Mouse (Mus musculus) embryonic stem cell, embryonic (primary cell): ENCODE data around the gene Itpkb.

Source experiments
- CTCF ChIA-PET, 4 experiments: fragments of 300-600 bp in 2 of 4; fragments of 350-600 bp in 2 of 4; sonication (Branson Sonifier 250); formaldehyde crosslinking; loops; one replicate each; lab custom pipeline; 2022; ENCODE audit warnings: inconsistent platforms in 2 of 4; lab: Charles Lee
- POLR2A ChIA-PET, 4 experiments: fragments of 300-600 bp in 2 of 4; fragments of 350-600 bp in 2 of 4; sonication (Branson Sonifier 250); formaldehyde crosslinking; loops; one replicate each; lab custom pipeline; 2022; ENCODE audit warnings: antibody characterized with exemption in 4 of 4, inconsistent platforms in 1 of 4; lab: Charles Lee

The Itpkb gene

DNA sequence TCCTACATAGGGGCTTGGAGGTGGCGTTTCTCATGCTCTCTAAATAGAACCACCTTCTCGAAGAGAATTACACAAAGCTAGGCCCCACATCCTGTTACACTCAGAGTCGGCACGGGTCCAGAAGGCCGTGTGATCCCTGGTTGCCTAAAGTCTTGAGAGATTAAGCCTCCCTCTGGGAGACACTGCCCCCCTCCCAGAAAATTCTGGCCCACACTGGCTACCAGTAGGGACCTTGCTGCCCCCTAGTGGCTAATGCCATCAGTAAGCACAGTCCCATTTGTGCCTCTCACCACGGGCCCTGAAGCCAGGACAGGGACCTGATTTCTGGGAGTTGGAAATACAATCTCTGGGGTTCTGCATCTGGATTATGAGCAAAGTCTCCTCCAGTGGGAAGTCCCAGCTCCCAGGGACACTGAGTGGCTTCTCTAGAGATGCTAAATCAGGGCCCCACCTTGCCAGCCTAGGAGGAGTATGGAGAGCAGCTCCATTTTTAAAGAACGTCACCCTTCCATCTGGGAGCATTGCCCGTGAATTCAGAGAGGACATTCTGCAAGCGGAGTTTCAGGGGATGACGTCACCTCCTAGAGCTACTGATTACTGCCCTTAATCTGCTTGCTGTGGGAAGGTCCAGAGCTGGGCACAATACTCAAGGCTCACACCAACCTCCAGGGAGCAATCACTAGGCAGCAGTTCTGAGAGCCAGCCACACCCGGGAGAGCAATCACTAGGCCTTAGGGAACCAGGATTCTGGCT, 92.0 kb downstream of the Itpkb start:
- CTCF ChIA-PET = interaction anchor here (0.6 to 5.1 kb wide), 35 partner anchors 8 to 1973 kb away, joined by 3 to 41 read pairs (median 4); partner anchors contain the start of genes Psen2 (in 2 of the 4) and Stum (in 1 of the 4)
- POLR2A ChIA-PET = interaction anchor here (0.6 to 2.8 kb wide), 35 partner anchors 9 to 371 kb away, joined by 3 to 15 read pairs (median 4); partner anchors contain the start of gene Parp1 (in 1 of the 4)

DNA sequence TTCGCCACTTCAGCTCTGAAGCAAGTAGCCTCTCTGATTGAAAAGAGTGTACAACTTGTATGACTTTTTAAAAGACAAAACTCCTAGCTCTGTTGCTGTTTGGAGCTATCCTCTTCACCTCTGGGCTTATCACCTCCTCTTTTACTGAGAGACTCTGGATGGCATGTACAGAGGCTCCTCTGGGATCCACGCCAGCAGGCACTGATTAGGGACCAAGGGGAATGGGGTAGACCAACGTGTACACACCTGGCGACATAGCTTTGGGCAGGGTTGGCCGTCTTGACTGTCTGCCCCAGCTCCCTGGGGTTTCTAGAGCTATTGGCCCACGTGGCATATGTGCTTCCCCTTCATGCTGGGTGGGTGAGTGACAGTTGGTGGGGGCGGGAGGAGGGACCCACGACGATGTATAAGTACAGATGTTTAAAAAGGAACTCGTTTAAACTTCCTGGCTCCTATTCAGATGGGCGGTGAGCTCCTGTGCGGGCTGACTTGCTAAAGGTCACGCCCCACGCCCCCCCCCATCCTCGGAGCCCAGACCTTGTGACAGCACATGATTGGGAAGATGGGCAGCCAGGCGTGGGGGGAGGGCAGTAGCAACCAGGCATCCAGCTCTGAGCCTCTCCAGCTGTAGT, 92.8 kb downstream of the Itpkb start:
- ChIA-PET CTCF (interaction anchor here (0.5 to 5.1 kb wide), 36 partner anchors 9 to 1974 kb away, joined by 3 to 41 read pairs (median 4); partner anchors contain the start of genes Psen2 (in 2 of the 4) and Stum (in 1 of the 4)), POLR2A (interaction anchor here in 3 of 4 experiments (0.6 to 2.8 kb wide), 36 partner anchors 11 to 370 kb away, joined by 3 to 15 read pairs (median 4); partner anchors contain the start of genes Lin9 (in 1 of the 3) and Parp1 (in 1 of the 3))

DNA sequence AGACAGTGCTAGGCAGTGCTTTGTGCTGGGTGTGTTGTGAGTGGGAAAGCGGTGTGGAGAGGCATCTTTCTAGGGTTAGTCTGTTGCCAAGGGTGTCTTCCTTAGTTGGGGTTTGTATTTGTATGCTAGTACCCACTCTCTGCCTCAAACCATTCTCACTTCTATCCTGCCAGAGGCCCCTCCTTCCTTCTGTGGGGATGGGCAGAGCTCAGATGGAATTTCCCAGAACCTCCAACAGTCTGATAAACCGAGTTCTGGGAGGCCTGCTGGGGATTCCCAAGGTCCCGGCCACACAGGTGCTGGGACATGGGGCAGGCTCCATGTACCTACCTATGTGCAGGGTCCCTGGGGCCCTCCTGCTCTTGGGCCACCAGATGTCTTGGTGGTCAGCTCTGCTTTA, 93.6 kb downstream of the Itpkb start:
- ChIA-PET POLR2A (interaction anchor here in 3 of 4 experiments (0.6 to 2.8 kb wide), 17 partner anchors 10 to 354 kb away, joined by 3 to 15 read pairs (median 5); partner anchors contain the start of genes Lin9 (in 1 of the 3) and Parp1 (in 1 of the 3)), CTCF (interaction anchor here in 3 of 4 experiments (0.5 to 5.1 kb wide), 9 partner anchors 10 to 156 kb away, joined by 3 to 41 read pairs (median 19); no protein-coding TSS in a partner anchor)

DNA sequence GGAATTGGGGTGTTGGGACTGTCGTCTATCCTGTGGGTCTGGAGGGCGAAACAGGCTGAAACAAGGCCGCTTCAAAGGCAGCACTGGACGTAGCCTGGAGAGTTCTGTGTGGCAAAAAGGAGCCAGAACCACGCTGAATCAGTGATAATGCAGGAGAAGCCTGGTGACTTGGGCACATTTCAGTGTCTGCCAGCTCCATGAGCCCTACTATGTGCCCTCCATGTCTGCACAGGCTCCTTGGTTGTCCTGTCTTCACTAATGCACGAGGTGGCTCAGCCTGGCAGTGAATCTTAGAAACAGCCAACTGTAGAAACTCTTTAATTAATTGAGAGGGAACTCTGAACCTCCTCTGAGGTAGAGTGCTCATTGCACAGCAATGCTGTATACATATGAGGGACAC, 96.1 kb downstream of the Itpkb start:
- POLR2A ChIA-PET = no interaction called here
- CTCF ChIA-PET = interaction anchor here in 3 of 4 experiments (0.5 to 4.1 kb wide), 3 partner anchors 158 to 293 kb away, joined by 3 to 33 read pairs (median 3); no protein-coding TSS in a partner anchor

DNA sequence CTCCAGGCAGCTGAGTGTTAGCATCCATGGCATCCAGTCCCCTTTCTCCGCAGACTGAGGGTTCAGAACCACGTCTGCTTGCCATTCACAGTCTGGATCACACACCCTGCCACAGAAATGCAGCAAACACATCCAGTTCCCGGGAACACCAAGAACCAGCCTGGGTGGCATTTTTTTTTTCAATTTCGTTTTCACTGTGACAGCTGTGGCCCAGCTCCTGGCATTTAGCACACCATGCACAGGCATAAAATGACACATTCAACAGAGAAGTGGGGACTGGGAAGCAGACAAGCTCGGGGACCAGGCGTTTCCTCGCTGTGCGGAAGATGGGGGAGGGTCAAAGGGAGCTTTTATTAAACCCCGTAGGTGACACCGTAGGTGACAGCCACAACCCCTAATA, 97.4 kb downstream of the Itpkb start:
- ChIA-PET CTCF (interaction anchor here (0.6 to 4.1 kb wide), 7 partner anchors 106 to 550 kb away, joined by 3 to 33 read pairs (median 4); no protein-coding TSS in a partner anchor), POLR2A (interaction anchor here in 1 of 4 experiments (1.4 to 2.2 kb wide), 2 partner anchors 9 to 159 kb away, joined by 5 to 6 read pairs; no protein-coding TSS in a partner anchor)

DNA sequence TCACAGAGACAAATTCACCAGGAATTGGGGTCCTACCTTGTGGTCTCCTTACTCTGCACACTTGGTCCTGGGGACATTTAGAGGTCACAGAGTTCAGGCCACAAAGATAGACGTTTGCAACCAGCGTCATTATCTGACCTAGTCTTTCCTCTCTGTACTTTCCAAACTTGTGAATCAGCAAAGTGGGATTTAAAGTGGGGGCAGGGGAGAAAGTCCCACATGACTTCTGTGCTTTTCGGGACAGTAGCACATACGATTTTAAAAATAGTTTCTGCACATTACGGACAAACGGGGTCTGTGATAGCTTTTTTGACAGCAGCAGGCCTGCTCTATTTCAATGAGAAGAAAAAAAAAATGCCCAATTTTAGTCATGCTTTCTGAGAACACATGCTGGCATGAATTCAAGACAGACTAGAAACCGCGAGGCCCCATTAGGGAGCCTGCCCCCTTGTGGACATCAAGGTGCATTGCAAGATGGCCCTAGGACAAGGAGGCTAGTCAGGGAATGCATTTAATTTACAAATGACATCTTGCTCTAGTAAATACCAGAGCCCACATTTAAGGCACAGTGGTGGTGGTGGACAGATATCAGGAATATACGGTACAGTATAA, 97.9 kb downstream of the Itpkb start:
- ChIA-PET POLR2A (interaction anchor here in 1 of 4 experiments (0.9 to 2.2 kb wide), 4 partner anchors 9 to 173 kb away, joined by 3 to 6 read pairs (median 4); no protein-coding TSS in a partner anchor), CTCF (interaction anchor here (0.6 to 4.1 kb wide), 7 partner anchors 106 to 549 kb away, joined by 3 to 33 read pairs (median 4); no protein-coding TSS in a partner anchor)

DNA sequence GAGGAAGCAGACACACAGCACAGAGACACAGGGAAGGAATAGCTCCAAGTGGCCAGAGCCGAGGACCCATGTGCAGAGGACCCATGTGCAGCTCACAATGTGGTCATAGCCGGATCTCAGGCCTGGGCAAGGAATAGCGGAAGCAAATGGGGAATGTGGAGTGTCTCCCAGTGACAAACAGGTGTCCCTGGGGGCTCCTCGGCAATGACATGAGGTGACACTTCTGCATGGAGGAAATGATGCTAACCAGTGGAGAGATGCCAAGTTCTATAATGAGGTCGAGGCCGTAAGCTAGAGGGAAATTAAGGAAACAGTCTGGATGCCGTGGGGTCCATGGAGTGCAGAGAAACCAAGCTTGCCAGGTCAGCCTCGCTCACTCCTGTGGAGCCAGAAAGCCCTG, 98.6 kb downstream of the Itpkb start:
- ChIA-PET CTCF (interaction anchor here (1.0 to 4.1 kb wide), 8 partner anchors 29 to 335 kb away, joined by 3 to 33 read pairs (median 3); no protein-coding TSS in a partner anchor), POLR2A (interaction anchor here in 1 of 4 experiments (0.9 to 2.2 kb wide), 8 partner anchors 10 to 337 kb away, joined by 3 to 6 read pairs (median 4); no protein-coding TSS in a partner anchor)

DNA sequence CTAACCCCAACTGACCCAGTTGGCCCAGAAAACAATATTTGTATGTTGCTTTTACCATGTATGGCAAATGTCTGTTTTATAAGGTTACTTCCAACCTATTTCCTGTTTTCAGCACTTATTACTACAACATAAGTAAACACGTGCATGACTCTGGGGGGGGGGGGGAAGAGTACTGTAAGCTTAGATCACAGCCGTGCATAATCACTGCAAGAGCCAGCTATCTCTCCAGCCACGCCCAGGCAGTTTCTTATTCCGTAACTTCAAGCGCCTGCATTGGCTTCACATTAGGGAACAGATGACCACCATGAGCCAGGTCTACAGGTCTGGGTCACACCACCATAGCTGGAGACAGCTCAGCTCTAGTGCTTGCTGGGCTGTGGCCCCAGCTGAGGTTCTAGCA, 99.5 kb downstream of the Itpkb start:
- CTCF ChIA-PET = interaction anchor here in 3 of 4 experiments (0.5 to 4.1 kb wide), 9 partner anchors 9 to 589 kb away, joined by 3 to 33 read pairs (median 3); partner anchors contain the start of gene Psen2 (in 1 of the 3)
- POLR2A ChIA-PET = interaction anchor here in 2 of 4 experiments (0.5 to 1.7 kb wide), 7 partner anchors 11 to 845 kb away, joined by 3 to 7 read pairs (median 4); no protein-coding TSS in a partner anchor

DNA sequence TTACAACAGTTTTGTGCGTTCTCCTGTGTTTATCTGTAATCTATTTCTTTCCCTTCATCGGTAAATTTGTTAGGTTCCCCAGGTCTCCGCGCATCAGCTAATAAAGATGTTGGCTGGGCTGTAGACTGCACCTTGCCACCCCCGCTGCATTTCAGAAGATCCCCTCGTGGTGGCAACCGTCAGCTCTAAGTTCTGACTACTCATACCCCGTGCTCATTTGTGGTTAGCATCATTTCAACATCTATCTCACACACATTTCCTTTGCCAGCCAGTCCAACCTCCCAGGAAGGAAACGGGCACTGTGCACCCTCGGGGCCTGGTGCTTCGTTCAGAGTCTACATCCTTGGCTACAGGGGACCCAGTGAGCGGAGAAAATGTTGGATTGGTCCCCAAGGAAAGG, 101.5 kb downstream of the Itpkb start:
- POLR2A ChIA-PET = interaction anchor here in 2 of 4 experiments (0.7 to 1.1 kb wide), 3 partner anchors 50 to 1173 kb away, joined by 3 read pairs; no protein-coding TSS in a partner anchor
- CTCF ChIA-PET = interaction anchor here in 2 of 4 experiments (0.9 to 3.4 kb wide), 7 partner anchors 25 to 336 kb away, joined by 3 to 9 read pairs (median 4); partner anchors contain the start of gene Psen2 (in 1 of the 2)

DNA sequence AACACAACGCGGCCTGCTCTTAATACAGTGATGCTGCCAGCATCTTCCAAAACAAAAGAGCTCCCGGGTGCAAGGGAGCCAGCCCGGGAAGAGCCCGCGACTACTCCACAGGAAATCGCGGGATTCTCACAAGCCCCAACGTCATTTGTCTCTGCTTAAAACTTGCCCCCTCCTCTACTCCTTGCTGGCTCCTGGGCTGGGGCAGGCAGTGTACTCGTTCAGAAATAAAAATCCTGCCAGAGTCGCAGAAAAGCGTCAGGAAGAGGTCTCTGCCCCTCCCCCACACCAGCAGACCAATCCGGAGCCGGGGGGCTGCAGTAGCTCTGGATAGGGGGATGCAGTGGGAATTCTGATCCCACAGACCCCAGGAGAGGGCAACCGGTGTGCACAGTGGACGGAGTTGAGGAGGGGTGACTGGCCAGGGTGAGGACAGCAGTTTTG, 102.8 kb downstream of the Itpkb start:
- POLR2A ChIA-PET = interaction anchor here in 3 of 4 experiments (0.6 to 2.2 kb wide), 4 partner anchors 10 to 330 kb away, joined by 3 to 7 read pairs (median 5); partner anchors contain the start of gene Lin9 (in 1 of the 3)
- CTCF ChIA-PET = interaction anchor here in 3 of 4 experiments (0.5 to 3.6 kb wide), 10 partner anchors 10 to 330 kb away, joined by 3 to 29 read pairs (median 6); partner anchors contain the start of gene Psen2 (in 1 of the 3)

DNA sequence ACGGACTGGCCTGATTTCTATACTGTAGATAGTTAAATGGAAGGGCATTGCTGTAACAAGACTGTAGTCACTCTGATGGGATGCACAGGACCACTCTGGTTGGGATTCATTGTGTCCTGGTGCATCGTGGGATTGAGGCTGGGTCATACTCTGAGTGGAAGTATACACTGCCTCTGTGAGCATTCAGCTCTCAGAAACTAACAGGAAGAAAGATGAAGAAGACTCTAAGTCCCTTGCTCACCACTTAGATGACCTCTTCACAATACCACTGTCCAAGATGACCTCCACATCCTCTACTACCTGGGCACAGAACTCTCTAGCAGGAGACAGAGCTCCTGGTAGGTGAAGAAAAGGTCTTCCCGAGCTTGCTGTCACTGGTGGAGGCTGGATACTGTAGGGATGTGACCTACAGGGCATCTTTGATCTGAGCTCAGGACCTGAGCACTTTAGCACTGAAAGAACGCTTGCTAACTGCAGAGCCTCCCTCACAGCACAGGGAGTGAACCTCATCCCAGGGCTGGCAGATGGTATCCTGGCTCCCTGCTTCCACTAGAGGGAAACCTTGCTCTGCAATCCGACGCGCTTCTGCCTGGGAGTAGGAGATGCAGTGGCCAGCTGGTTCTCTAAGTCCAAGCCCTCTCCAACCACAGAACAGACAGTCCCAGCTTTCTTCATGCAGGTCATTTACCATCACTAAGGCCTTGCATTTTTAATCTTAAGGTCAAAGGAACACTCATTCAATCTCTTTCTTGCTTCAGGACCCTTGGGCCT, 103.7 kb downstream of the Itpkb start:
- CTCF ChIA-PET = interaction anchor here (0.6 to 3.6 kb wide), 39 partner anchors 10 to 343 kb away, joined by 3 to 29 read pairs (median 4); partner anchors contain the start of genes Stum (in 4 of the 4), Mixl1 (in 1 of the 4) and Parp1 (in 1 of the 4)
- POLR2A ChIA-PET = interaction anchor here (0.6 to 2.2 kb wide), 21 partner anchors 11 to 417 kb away, joined by 3 to 7 read pairs (median 3); partner anchors contain the start of genes Lin9 (in 2 of the 4), Mixl1 (in 1 of the 4) and Sde2 (in 1 of the 4)

DNA sequence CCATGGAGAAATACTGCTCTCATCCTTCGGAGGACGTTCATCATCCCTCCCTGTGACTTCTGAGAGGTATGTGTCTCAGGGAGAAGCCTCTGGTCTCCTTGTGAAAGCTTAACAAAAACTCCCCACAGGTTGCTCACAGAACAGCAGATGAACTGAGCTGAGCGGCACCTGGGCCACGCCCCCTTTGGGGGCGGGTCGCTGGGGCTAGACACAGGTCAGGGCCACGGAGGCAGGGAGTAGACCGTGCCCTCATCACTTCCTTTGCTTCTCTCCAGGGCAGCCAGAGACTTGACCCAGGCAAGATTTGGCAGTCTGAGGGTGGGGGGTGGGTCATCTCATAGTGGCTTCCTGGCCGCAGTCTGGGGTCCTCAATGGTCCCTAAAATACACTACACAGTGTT, 104.6 kb downstream of the Itpkb start:
- POLR2A ChIA-PET = interaction anchor here (0.5 to 2.2 kb wide), 13 partner anchors 12 to 416 kb away, joined by 3 to 9 read pairs (median 4); partner anchors contain the start of genes Lin9 (in 1 of the 4) and Sde2 (in 1 of the 4)

DNA sequence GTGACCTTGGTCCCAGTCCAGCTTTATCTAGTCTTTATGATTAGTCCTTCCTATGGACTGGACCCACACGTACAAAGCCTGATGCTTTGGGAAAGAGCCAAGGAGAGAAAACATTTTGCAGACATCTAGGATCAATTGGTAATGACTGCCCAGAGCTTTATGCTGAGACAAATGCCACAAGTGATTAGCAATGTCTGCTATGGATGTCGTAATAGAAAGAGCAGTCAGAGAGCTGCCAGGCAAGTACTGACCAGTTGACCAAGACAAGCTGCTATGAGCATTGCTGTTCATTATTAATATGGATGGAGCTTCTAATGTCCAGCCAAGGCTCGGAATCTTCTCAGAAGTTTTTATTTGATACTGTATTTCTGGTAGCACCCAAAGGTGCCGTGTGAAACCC, 109.2 kb downstream of the Itpkb start:
- ChIA-PET CTCF (no interaction called here), POLR2A (interaction anchor here in 1 of 4 experiments (0.6 kb wide), 1 partner anchor 339 kb away, joined by 4 read pairs; no protein-coding TSS in a partner anchor)

More for the DNA sequence above, 104.6 kb downstream of the Itpkb start:
- CTCF ChIA-PET = interaction anchor here (0.6 to 3.6 kb wide), 25 partner anchors 10 to 1031 kb away, joined by 3 to 29 read pairs (median 5); partner anchors contain the start of gene Stum (in 3 of the 4)

DNA sequence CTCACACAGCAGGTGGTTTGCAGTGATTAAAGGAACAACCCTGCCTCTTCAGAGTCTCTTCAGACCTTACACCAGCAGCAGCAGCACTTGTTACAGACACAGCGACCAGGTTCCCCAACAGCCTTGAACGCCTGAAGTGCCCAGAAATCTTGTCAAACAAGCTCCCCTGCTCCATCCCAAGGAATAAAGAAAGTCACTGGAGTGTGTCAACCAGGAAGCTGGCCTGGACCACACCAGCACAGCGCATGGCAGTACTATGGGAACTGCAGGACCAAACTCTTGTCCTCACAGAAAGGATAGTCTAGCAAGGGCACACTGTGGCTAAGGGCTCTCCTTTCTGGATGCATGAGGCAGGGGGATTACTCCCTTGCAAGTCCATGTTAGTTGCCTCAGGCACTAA, 114.1 kb downstream of the Itpkb start:
- POLR2A ChIA-PET = interaction anchor here in 1 of 4 experiments (0.7 kb wide), 1 partner anchor 10 kb away, joined by 3 read pairs; no protein-coding TSS in a partner anchor

DNA sequence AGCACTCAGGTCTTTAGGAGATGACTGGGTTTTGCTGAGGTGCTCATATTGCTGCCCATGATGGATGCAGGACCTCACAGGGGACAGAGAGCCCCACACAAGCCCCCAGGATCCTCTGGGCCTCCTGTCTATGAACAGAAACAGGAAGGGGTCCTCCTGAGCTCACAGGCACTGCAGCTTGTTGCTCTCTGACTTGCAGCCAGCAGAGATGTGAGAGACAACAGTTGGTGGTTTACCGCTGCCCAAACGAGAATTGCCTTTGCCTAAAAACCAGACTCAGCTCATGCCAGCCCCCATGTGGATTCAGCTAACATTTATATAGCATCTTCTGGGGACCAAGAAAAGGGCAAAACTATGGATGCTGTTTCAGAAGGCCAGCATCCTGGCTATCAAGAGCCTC, 119.4 kb downstream of the Itpkb start:
- CTCF ChIA-PET = no interaction called here
- POLR2A ChIA-PET = interaction anchor here in 1 of 4 experiments (0.7 kb wide), 2 partner anchors 38 to 51 kb away, joined by 4 read pairs; no protein-coding TSS in a partner anchor

More for the DNA sequence above, 114.1 kb downstream of the Itpkb start:
- CTCF ChIA-PET = interaction anchor here in 2 of 4 experiments (1.0 to 1.4 kb wide), 2 partner anchors 10 kb away, joined by 4 to 5 read pairs; no protein-coding TSS in a partner anchor

DNA sequence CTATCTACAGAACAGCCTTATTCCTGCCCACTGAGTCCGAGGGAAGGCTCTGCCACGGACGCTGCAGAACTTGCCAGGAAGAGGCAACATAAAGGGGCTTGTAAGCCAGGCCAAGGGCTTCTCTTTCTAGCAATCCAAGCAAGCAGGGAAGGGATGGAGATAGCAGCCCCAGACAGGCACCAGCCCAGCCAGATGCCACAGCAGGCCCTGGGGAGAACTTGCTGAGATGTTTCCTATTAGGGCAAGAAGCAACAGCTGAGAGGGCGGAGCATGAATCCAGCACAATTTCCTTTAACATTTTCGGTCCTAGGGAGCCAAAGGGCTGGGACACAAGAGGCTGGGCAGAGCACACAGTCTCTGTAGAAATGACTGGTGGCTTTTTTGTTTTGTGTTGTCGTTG, 128.0 kb downstream of the Itpkb start:
- POLR2A ChIA-PET = no interaction called here
- CTCF ChIA-PET = interaction anchor here (0.6 to 0.9 kb wide), 4 partner anchors 36 to 311 kb away, joined by 3 to 8 read pairs (median 6); no protein-coding TSS in a partner anchor
